Mouse (Mus musculus) MEL (cell line): Measurements from ENCODE around the gene Ppp2r2d. TPM values are rescaled to one million over a fixed set of nuclear protein-coding genes. Genes with fewer than 3 reads are reported as not detected.
A peak's percentile ranks its signal among the peaks of the same experiment; 100 is the strongest.

Experiments
- DNase-seq: peaks from one replicate; pipeline ENCODE4 v3.0.0; 2011; ENCODE audit warnings: low read depth, low spot score
- H3K27ac ChIP-seq: 2 replicates; pipeline ENCODE4 v1.5.1; 2012; ENCODE audit warnings: low read depth, mild to moderate bottlenecking, control low read depth, low read length, moderate library complexity; ENCODE audit not compliant: control insufficient read depth
- H3K27me3 ChIP-seq, 2 experiments: fragments of 150-350 bp in 1 of 2; sonication (generic) in 1 of 2; 2 replicates each; pipeline ENCODE4 v1.6.1; 2012; ENCODE audit warnings: low read length in 2 of 2, mild to moderate bottlenecking in 2 of 2, improper control_type of control experiment in 1 of 2, moderate library complexity in 1 of 2; ENCODE audit not compliant: insufficient read depth in 2 of 2, control insufficient read depth in 1 of 2
- H3K36me3 ChIP-seq, 2 experiments: 2 replicates each; pipeline ENCODE4 v1.6.1; 2012 to 2014; ENCODE audit warnings: low read length in 2 of 2, improper control_type of control experiment in 1 of 2, inconsistent platforms in 1 of 2, mild to moderate bottlenecking in 1 of 2; ENCODE audit not compliant: insufficient read depth in 2 of 2, control insufficient read depth in 1 of 2
- H3K4me1 ChIP-seq, 2 experiments: fragments of 150-350 bp in 1 of 2; sonication (generic) in 1 of 2; 2 replicates each; pipeline ENCODE4 v1.6.1; 2012; ENCODE audit warnings: low read length in 2 of 2, improper control_type of control experiment in 1 of 2, mild to moderate bottlenecking in 1 of 2; ENCODE audit not compliant: insufficient read depth in 2 of 2, control insufficient read depth in 1 of 2
- H3K4me3 ChIP-seq, 2 experiments: fragments of 150-350 bp in 1 of 2; sonication (generic) in 1 of 2; 2 replicates each; pipeline ENCODE4 v1.5.1; 2012; ENCODE audit warnings: low read depth in 2 of 2, low read length in 2 of 2, mild to moderate bottlenecking in 2 of 2, moderate library complexity in 2 of 2, control low read depth in 1 of 2, improper control_type of control experiment in 1 of 2; ENCODE audit not compliant: control insufficient read depth in 1 of 2, insufficient read depth in 1 of 2
- H3K79me2 ChIP-seq: 2 replicates; pipeline ENCODE4 v1.6.1; 2012; ENCODE audit warnings: mild to moderate bottlenecking, low read length, moderate library complexity; ENCODE audit not compliant: control insufficient read depth, poor library complexity, insufficient read depth
- H3K9ac ChIP-seq: 2 replicates; pipeline ENCODE4 v1.6.1; 2012; ENCODE audit warnings: low read depth, mild to moderate bottlenecking, control low read depth, low read length, moderate library complexity; ENCODE audit not compliant: control insufficient read depth, poor library complexity, severe bottlenecking
- H3K9me3 ChIP-seq: fragments of 150-350 bp; sonication (generic); replicated peaks from 2 replicates; pipeline ENCODE4 v1.6.1; 2012; ENCODE audit warnings: mild to moderate bottlenecking, low read length, improper control_type of control experiment, moderate library complexity; ENCODE audit not compliant: insufficient read depth
- CHD1 ChIP-seq: IDR thresholded peaks from 2 replicates; pipeline ENCODE4 v1.6.1; 2012; ENCODE audit warnings: low read depth, mild to moderate bottlenecking, inconsistent platforms, low read length, improper control_type of control experiment
- CTCF ChIP-seq, 3 experiments: IDR thresholded peaks in 2 of 3; conservative IDR thresholded peaks in 1 of 3; 2 replicates each; pipeline ENCODE4 v1.5.1; 2011 to 2012; ENCODE audit warnings: low read length in 3 of 3, low read depth in 2 of 3, mild to moderate bottlenecking in 2 of 3, improper control_type of control experiment in 1 of 3, inconsistent platforms in 1 of 3, mixed read lengths in 1 of 3, moderate library complexity in 1 of 3; ENCODE audit not compliant: control insufficient read depth in 1 of 3, insufficient read depth in 1 of 3, poor library complexity in 1 of 3, severe bottlenecking in 1 of 3
- EP300 ChIP-seq, 2 experiments: IDR thresholded peaks; 2 replicates each; pipeline ENCODE4 v1.6.1; 2011; ENCODE audit warnings: improper control_type of control experiment in 2 of 2, low read length in 2 of 2, low read depth in 1 of 2, mild to moderate bottlenecking in 1 of 2
- GABPA ChIP-seq: IDR thresholded peaks from 2 replicates; pipeline ENCODE4 v1.6.1; 2012; ENCODE audit warnings: low read depth, mild to moderate bottlenecking, inconsistent platforms, low read length, improper control_type of control experiment, moderate library complexity
- MAX ChIP-seq: IDR thresholded peaks from 2 replicates; pipeline ENCODE4 v1.6.1; 2011; ENCODE audit warnings: low read length, improper control_type of control experiment
- MEF2A ChIP-seq: IDR thresholded peaks from 2 replicates; pipeline ENCODE4 v1.6.1; 2014; ENCODE audit warnings: low read depth, mild to moderate bottlenecking, inconsistent platforms, low read length, improper control_type of control experiment; ENCODE audit not compliant: poor library complexity, insufficient replicate concordance, severe bottlenecking; ENCODE audit errors: extremely low read depth
- MXI1 ChIP-seq: IDR thresholded peaks from 2 replicates; pipeline ENCODE4 v1.6.1; 2011; ENCODE audit warnings: mild to moderate bottlenecking, low read depth, low read length, improper control_type of control experiment
- MYB ChIP-seq: IDR thresholded peaks from 2 replicates; pipeline ENCODE4 v1.6.1; 2011; ENCODE audit warnings: mild to moderate bottlenecking, low read depth, low read length, improper control_type of control experiment
- MYC ChIP-seq: IDR thresholded peaks from 2 replicates; pipeline ENCODE4 v1.6.1; 2011; ENCODE audit warnings: low read depth, mild to moderate bottlenecking, low read length, improper control_type of control experiment, moderate library complexity
- NELFE ChIP-seq: IDR thresholded peaks from 2 replicates; pipeline ENCODE4 v1.6.1; 2011; ENCODE audit warnings: low read depth, low read length, improper control_type of control experiment
- POLR2A ChIP-seq, 2 experiments: IDR thresholded peaks; 2 replicates each; pipeline ENCODE4 v1.6.1; 2011 to 2012; ENCODE audit warnings: low read length in 2 of 2, mild to moderate bottlenecking in 2 of 2, control low read depth in 1 of 2, improper control_type of control experiment in 1 of 2, low read depth in 1 of 2, moderate library complexity in 1 of 2; ENCODE audit not compliant: control insufficient read depth in 1 of 2, insufficient read depth in 1 of 2, poor library complexity in 1 of 2
- POLR2AphosphoS2 ChIP-seq: IDR thresholded peaks from 2 replicates; pipeline ENCODE4 v1.6.1; 2011; ENCODE audit warnings: low read length, improper control_type of control experiment
- RAD21 ChIP-seq: IDR thresholded peaks from 2 replicates; pipeline ENCODE4 v1.6.1; 2011; ENCODE audit warnings: mild to moderate bottlenecking, low read depth, low read length, improper control_type of control experiment
- SMC3 ChIP-seq: IDR thresholded peaks from 2 replicates; pipeline ENCODE4 v1.6.1; 2011; ENCODE audit warnings: low read depth, low read length, improper control_type of control experiment
- TAL1 ChIP-seq: IDR thresholded peaks from 2 replicates; pipeline ENCODE4 v1.6.1; 2012; ENCODE audit warnings: mild to moderate bottlenecking, inconsistent platforms, low read length, moderate library complexity, mixed read lengths
- TBP ChIP-seq: IDR thresholded peaks from 2 replicates; pipeline ENCODE4 v1.8.0; 2011; ENCODE audit warnings: low read depth, low read length, improper control_type of control experiment
- UBTF ChIP-seq: IDR thresholded peaks from 2 replicates; pipeline ENCODE4 v1.6.1; 2012; ENCODE audit warnings: low read depth, mild to moderate bottlenecking, inconsistent platforms, low read length, improper control_type of control experiment, moderate library complexity, borderline replicate concordance; ENCODE audit not compliant: insufficient read depth
- USF1 ChIP-seq: IDR thresholded peaks from 2 replicates; pipeline ENCODE4 v1.6.1; 2014; ENCODE audit warnings: low read depth, mild to moderate bottlenecking, inconsistent platforms, low read length, improper control_type of control experiment, moderate library complexity
- USF2 ChIP-seq, 2 experiments: IDR thresholded peaks; 2 replicates each; pipeline ENCODE4 v1.6.1; 2011 to 2012; ENCODE audit warnings: improper control_type of control experiment in 2 of 2, low read length in 2 of 2, borderline replicate concordance in 1 of 2, inconsistent platforms in 1 of 2, low read depth in 1 of 2, mild to moderate bottlenecking in 1 of 2; ENCODE audit not compliant: insufficient read depth in 1 of 2
- ZC3H11A ChIP-seq: IDR thresholded peaks from 2 replicates; pipeline ENCODE4 v1.6.1; 2012; ENCODE audit warnings: low read depth, mild to moderate bottlenecking, inconsistent platforms, low read length, improper control_type of control experiment
- ZKSCAN1 ChIP-seq: IDR thresholded peaks from 2 replicates; pipeline ENCODE4 v1.6.1; 2012; ENCODE audit warnings: low read depth, mild to moderate bottlenecking, inconsistent platforms, low read length, improper control_type of control experiment, moderate library complexity
- polyA plus RNA-seq, 2 experiments: library from polyadenylated mRNA; stranded (reverse) in 1 of 2; unstranded in 1 of 2; fragments of >175 nt in 1 of 2; fragments of >200 nt in 1 of 2; gene quantifications; 2 replicates each; pipeline versions ENCODE4 v1.2.1 to v1.2.4; 2012; ENCODE audit warnings: low replicate concordance in 2 of 2, low read depth in 1 of 2; ENCODE audit not compliant: insufficient read length in 2 of 2, insufficient read depth in 1 of 2, missing spikeins in 1 of 2
- total RNA-seq: library from RNA; depleted of rRNA; stranded (reverse); fragments of 300-350 nt; gene quantifications from 2 replicates; pipeline ENCODE4 v1.2.3, GENCODE M21; 2012

Ppp2r2d gene
- total and polyA plus RNA-seq, 3 experiments: 30.9 to 46.6 TPM; not detected in 1

DNA sequence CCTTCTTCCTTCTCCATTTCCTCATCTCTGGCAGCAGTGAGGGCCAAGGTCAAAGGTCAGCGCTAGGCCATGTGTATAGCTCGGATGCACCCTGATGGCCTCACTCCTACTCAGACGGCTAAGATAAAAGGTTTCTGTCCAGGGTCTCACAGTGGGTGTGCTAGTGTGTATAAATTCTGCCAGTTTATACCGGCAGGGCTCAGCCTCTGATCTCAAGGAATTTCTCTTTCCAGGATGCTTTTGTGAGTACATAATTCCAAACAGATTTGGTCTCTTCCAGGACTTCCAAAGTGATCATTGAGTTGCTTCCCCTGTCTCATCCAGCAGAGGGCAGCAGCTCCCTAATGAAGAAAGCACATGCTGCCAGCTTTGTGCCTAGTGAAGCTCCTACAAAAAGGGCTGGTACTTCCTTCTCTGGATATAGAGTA lies 5.3 kb upstream of the Ppp2r2d start:
- peaks cover 0 to 15% of the 10 kb centered on the region in 2 experiments; a peak in 2 of 4 replicates for H3K4me1 ChIP-seq
- H3K9ac ChIP-seq: no peak overlapping the region
- DNase-seq: peak; percentile 72
- H3K36me3 ChIP-seq: peaks cover 0 to 12% of the 10 kb centered on the region in 2 experiments; a peak in 2 of 4 replicates
- H3K79me2 ChIP-seq: no peaks in the 10 kb centered on the region; the same call in 1 of the 2 replicates
- TF ChIP-seq MYC (peak; percentile 81), RAD21 (peak; percentile 76), TBP (no peak), ZC3H11A (peak; percentile 44; the same call in 1 of the 2 replicates), NELFE (no peak), USF1 (no peak), TAL1 (no peak), MYB (no peak), MAX (peak; percentile 66), MEF2A (no peak), CHD1 (no peak), CTCF (IDR thresholded peaks at IDR 0.05 in 2 of 3, conservative IDR thresholded peaks at IDR 0.05 in 1 of 3; ENCODE audit: control insufficient read depth in 1 of 3, insufficient read depth in 1 of 3, low read depth in 2 of 3, low read length in 3 of 3, poor library complexity in 1 of 3, severe bottlenecking in 1 of 3) (peak; percentile 63 to 83 (median 76)), MXI1 (no peak), SMC3 (peak; percentile 66), GABPA (no peak)
- no peaks in the 10 kb centered on the region for H3K27me3 ChIP-seq
- no peak overlapping the region for H3K27ac ChIP-seq
- H3K9me3 ChIP-seq: no peaks in the 10 kb centered on the region
- H3K4me3 ChIP-seq: no peak overlapping the region

DNA sequence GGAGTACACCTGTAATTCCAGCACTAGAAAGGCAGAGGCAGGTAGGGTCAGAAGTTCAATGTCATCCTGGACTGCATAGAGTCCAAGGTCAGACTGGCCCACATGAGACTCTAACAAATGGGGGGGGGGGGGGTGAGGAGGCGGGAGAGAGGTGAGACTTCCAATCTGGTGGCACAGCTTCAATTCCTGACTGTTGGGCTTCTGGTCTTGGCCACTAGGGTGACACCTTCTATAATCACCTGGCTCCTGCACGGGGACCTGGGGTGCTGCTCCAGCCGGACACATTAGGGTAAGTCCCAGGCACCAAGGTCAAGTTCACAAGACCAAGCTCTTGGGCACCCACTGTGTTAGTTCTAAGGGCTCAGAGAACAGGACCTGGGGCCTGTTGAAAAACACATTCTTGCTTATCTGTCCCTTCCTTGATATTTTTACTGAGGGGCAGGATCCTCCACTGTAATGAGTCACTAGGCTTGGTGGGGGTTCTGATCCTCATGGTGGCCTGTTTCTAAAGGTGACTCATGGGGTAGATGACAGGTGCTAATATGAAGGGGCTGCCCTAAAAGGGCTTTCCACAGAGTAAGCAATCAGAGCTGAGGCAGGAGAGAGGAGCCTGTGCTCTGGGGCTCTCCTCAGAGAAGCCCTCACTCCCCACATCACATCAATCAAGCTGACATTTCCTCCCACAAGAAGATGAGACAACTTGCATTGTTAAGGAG lies 4.3 kb upstream of the Ppp2r2d start:
- Histone ChIP-seq H3K79me2 (peaks cover 4% of the 10 kb centered on the region), H3K36me3 (peaks cover 0 to 12% of the 10 kb centered on the region in 2 experiments; a peak in 2 of 4 replicates), H3K27ac (no peak overlapping the region), H3K4me3 (no peak overlapping the region), H3K9me3 (no peaks in the 10 kb centered on the region), H3K9ac (no peak overlapping the region), H3K4me1 (peaks cover 0 to 15% of the 10 kb centered on the region in 2 experiments; a peak in 2 of 4 replicates), H3K27me3 (no peaks in the 10 kb centered on the region)
- peak; percentile 22 for DNase-seq
- no peak for TF ChIP-seq POLR2AphosphoS2
- TF ChIP-seq USF2 (IDR thresholded peaks at IDR 0.05; ENCODE audit: borderline replicate concordance in 1 of 2, insufficient read depth in 1 of 2, low read depth in 1 of 2, low read length in 2 of 2): no peak
- TF ChIP-seq POLR2A (IDR thresholded peaks at IDR 0.05; ENCODE audit: control insufficient read depth in 1 of 2, insufficient read depth in 1 of 2, low read depth in 1 of 2, low read length in 2 of 2, poor library complexity in 1 of 2): no peak
- TF ChIP-seq MYB: no peak
- TF ChIP-seq MAX: no peak
- TF ChIP-seq TBP: no peak
- TF ChIP-seq EP300 (IDR thresholded peaks at IDR 0.05; ENCODE audit: low read depth in 1 of 2, low read length in 2 of 2): no peak
- TF ChIP-seq ZKSCAN1: no peak
- no peak for TF ChIP-seq MYC
- TF ChIP-seq UBTF: no peak
- no peak for TF ChIP-seq USF1
